Mouse (Mus musculus) olfactory bulb, adult 2 months (tissue): ENCODE results near the gene Mxra7.

Experiments used
- CTCF ChIP-seq: fragments of 200-500 bp; IDR thresholded peaks from 2 replicates; pipeline ENCODE4 v1.5.1; 2012; ENCODE audit warnings: low read depth, mild to moderate bottlenecking, low read length, moderate library complexity; ENCODE audit not compliant: insufficient read depth
- POLR2A ChIP-seq: fragments of 200-500 bp; IDR thresholded peaks from 2 replicates; pipeline ENCODE4 v1.6.1; 2012; ENCODE audit warnings: mild to moderate bottlenecking, low read depth, low read length, moderate library complexity; ENCODE audit not compliant: insufficient read depth

- TF ChIP-seq CTCF (no peak), POLR2A (no peak)
Observed at GRCm38 (mm10) chr11:116836283-116836682, 8.4 kb upstream of the Mxra7 start.
